Mouse (Mus musculus): Measurements from ENCODE around the gene Bicd2. TPM values are rescaled to one million over a fixed set of nuclear protein-coding genes. Genes with fewer than 3 reads are reported as not detected.

Gene Bicd2
- polyA plus RNA-seq, 1 experiment: 19.4 TPM

DNA sequence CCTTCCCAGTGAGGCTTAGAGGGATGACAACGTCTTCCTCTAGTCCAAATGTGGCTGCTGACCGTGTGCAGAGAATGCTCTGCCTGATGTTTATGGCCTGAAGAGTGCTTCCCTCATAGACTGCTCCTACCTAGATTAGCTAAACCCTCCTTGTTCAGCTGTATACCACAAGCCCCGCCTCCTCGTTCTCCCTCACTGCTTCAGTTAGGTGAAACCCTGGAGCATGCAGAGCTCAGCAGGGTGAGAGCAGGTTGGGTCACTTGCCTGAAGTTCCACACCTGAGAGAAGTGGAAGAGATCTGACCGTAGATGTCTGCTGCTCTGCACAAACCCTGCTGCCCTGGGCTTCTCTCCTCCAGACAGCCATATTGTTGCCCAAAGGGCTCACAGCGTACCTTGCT is 33.3 kb downstream of the Bicd2 start:
- peaks cover 15% of the 10 kb centered on the region; the same call in 1 of the 2 replicates for H3K4me1 ChIP-seq (ENCODE audit: control insufficient read depth, insufficient read depth, insufficient read length)
- 86% methylated on average over 6 of the region's 6 CpGs for WGBS
- TF ChIP-seq CTCF (IDR thresholded peaks at IDR 0.05; ENCODE audit: extremely low read depth, insufficient read depth, insufficient read length, insufficient replicate concordance): no peak
- no peak for TF ChIP-seq POLR2A (IDR thresholded peaks at IDR 0.05; ENCODE audit: low read depth, low read length)
- no peaks in the 10 kb centered on the region for H3K27me3 ChIP-seq (ENCODE audit: control insufficient read depth, insufficient read depth, low read length)
- H3K36me3 ChIP-seq (ENCODE audit: control insufficient read depth, insufficient read depth, low read length): peaks cover 31% of the 10 kb centered on the region
- H3K27ac ChIP-seq (ENCODE audit: insufficient read depth, low read length): no peak overlapping the region
- no peak for DNase-seq (ENCODE audit: low read depth in 1 of 2, low spot score in 2 of 2)
- no peak overlapping the region for H3K4me3 ChIP-seq (ENCODE audit: extremely low read depth, insufficient read depth, insufficient read length)

DNA sequence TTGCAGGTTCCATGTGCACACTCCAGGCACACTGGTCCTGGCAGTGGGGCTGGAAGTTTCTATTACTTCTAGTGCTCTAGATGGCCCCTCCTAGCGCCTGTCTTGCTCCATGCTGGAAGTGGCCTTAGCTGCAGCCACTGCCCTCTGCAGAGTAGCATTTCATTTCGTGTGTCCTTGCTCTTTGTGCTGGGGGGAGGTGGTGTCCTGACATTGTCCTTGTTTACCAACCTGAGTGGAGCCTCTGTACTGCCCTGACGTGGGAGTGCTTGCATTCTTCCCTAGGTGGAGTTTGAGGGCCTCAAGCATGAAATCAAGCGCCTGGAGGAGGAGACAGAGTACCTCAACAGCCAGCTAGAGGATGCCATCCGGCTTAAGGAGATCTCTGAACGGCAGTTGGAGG is 36.2 kb downstream of the Bicd2 start:
- H3K27ac ChIP-seq (ENCODE audit: insufficient read depth, low read length): no peak overlapping the region
- no peak for DNase-seq (ENCODE audit: low read depth in 1 of 2, low spot score in 2 of 2)
- H3K4me1 ChIP-seq (ENCODE audit: control insufficient read depth, insufficient read depth, insufficient read length): peaks cover 2% of the 10 kb centered on the region; the same call in 1 of the 2 replicates
- 88% methylated on average over 6 of the region's 6 CpGs for WGBS
- H3K27me3 ChIP-seq (ENCODE audit: control insufficient read depth, insufficient read depth, low read length): no peaks in the 10 kb centered on the region
- H3K36me3 ChIP-seq (ENCODE audit: control insufficient read depth, insufficient read depth, low read length): peaks cover 43% of the 10 kb centered on the region
- H3K4me3 ChIP-seq (ENCODE audit: extremely low read depth, insufficient read depth, insufficient read length): no peak overlapping the region
- TF ChIP-seq POLR2A (IDR thresholded peaks at IDR 0.05; ENCODE audit: low read depth, low read length) (no peak), CTCF (IDR thresholded peaks at IDR 0.05; ENCODE audit: extremely low read depth, insufficient read depth, insufficient read length, insufficient replicate concordance) (no peak)

GRCm38 (mm10) chr13:49379301-49379700 is 37.9 kb downstream of the Bicd2 start:
- no peaks in the 10 kb centered on the region for H3K27me3 ChIP-seq (ENCODE audit: control insufficient read depth, insufficient read depth, low read length)
- no peak for DNase-seq (ENCODE audit: low read depth in 1 of 2, low spot score in 2 of 2)
- H3K4me1 ChIP-seq (ENCODE audit: control insufficient read depth, insufficient read depth, insufficient read length): no peaks in the 10 kb centered on the region; the same call in 1 of the 2 replicates
- WGBS: 96% methylated on average over 20 of the region's 20 CpGs
- no peak overlapping the region for H3K27ac ChIP-seq (ENCODE audit: insufficient read depth, low read length)
- no peak overlapping the region for H3K4me3 ChIP-seq (ENCODE audit: extremely low read depth, insufficient read depth, insufficient read length)
- H3K36me3 ChIP-seq (ENCODE audit: control insufficient read depth, insufficient read depth, low read length): peaks cover 53% of the 10 kb centered on the region
- no peak for TF ChIP-seq CTCF (IDR thresholded peaks at IDR 0.05; ENCODE audit: extremely low read depth, insufficient read depth, insufficient read length, insufficient replicate concordance)
- TF ChIP-seq POLR2A (IDR thresholded peaks at IDR 0.05; ENCODE audit: low read depth, low read length): no peak

- H3K4me1 ChIP-seq (ENCODE audit: control insufficient read depth, insufficient read depth, insufficient read length): no peaks in the 10 kb centered on the region; the same call in 1 of the 2 replicates
- peak; percentile 47 to 79 for DNase-seq (ENCODE audit: low read depth in 1 of 2, low spot score in 2 of 2)
- TF ChIP-seq CTCF (IDR thresholded peaks at IDR 0.05; ENCODE audit: extremely low read depth, insufficient read depth, insufficient read length, insufficient replicate concordance): peak; percentile 92; the same call in 1 of the 2 replicates
- TF ChIP-seq POLR2A (IDR thresholded peaks at IDR 0.05; ENCODE audit: low read depth, low read length): no peak
- 29% methylated on average over 3 of the region's 3 CpGs for WGBS
- no peak overlapping the region for H3K4me3 ChIP-seq (ENCODE audit: extremely low read depth, insufficient read depth, insufficient read length)
- peaks cover 61% of the 10 kb centered on the region for H3K36me3 ChIP-seq (ENCODE audit: control insufficient read depth, insufficient read depth, low read length)
- no peak overlapping the region; the same call in 1 of the 2 replicates for H3K27ac ChIP-seq (ENCODE audit: insufficient read depth, low read length)
- H3K27me3 ChIP-seq (ENCODE audit: control insufficient read depth, insufficient read depth, low read length): no peaks in the 10 kb centered on the region
These were observed 39.8 kb downstream of the Bicd2 start for GRCm38 (mm10) chr13:49381230-49381629.

GRCm38 (mm10) chr13:49382997-49383396 is 41.6 kb downstream of the Bicd2 start:
- no peak overlapping the region for H3K4me3 ChIP-seq (ENCODE audit: extremely low read depth, insufficient read depth, insufficient read length)
- H3K27me3 ChIP-seq (ENCODE audit: control insufficient read depth, insufficient read depth, low read length): no peaks in the 10 kb centered on the region
- WGBS: 96% methylated on average over 23 of the region's 23 CpGs
- H3K27ac ChIP-seq (ENCODE audit: insufficient read depth, low read length): no peak overlapping the region
- peaks cover 53% of the 10 kb centered on the region for H3K36me3 ChIP-seq (ENCODE audit: control insufficient read depth, insufficient read depth, low read length)
- TF ChIP-seq CTCF (IDR thresholded peaks at IDR 0.05; ENCODE audit: extremely low read depth, insufficient read depth, insufficient read length, insufficient replicate concordance): no peak
- TF ChIP-seq POLR2A (IDR thresholded peaks at IDR 0.05; ENCODE audit: low read depth, low read length): no peak
- H3K4me1 ChIP-seq (ENCODE audit: control insufficient read depth, insufficient read depth, insufficient read length): no peaks in the 10 kb centered on the region; the same call in 1 of the 2 replicates
- DNase-seq (ENCODE audit: low read depth in 1 of 2, low spot score in 2 of 2): no peak

DNA sequence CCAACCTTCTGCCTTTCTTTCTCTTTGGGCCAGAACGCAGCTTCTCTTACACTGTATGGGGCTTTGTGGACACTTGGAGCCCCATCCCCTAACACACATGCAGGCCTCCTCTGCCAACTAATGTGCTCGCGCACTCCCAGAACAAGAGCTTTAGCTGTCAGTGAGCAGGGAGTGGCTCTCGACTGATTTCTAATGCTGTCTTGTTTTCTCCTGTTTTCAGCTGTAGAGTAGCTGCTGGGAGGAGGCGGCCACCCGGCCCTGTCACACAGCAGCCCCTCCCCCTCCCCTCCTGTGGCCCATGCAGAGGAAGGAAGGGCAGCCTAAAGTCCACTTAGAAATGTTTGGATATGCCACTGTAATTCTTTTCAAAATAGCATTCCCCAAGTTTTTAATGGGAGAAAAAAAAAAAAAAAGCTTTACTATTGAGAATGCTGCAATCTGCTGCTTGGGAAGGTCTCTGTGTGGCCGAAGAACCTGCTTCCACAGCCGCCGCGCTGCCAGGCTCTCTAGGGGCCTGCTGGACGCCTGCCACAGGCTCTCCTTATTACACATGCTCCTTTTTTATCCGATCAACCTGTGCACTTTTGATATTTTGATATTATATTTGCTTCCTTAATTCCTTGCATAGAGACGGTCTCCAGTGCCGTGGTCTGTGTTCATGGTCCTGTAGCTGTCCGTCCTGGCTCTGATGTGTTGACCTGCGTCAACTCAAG is 43.5 kb downstream of the Bicd2 start:
- no peaks in the 10 kb centered on the region for H3K27me3 ChIP-seq (ENCODE audit: control insufficient read depth, insufficient read depth, low read length)
- WGBS: 92% methylated on average over 16 of the region's 16 CpGs
- no peak for DNase-seq (ENCODE audit: low read depth in 1 of 2, low spot score in 2 of 2)
- H3K4me3 ChIP-seq (ENCODE audit: extremely low read depth, insufficient read depth, insufficient read length): no peak overlapping the region
- peaks cover 35% of the 10 kb centered on the region for H3K36me3 ChIP-seq (ENCODE audit: control insufficient read depth, insufficient read depth, low read length)
- H3K27ac ChIP-seq (ENCODE audit: insufficient read depth, low read length): no peak overlapping the region
- TF ChIP-seq POLR2A (IDR thresholded peaks at IDR 0.05; ENCODE audit: low read depth, low read length): no peak
- no peak for TF ChIP-seq CTCF (IDR thresholded peaks at IDR 0.05; ENCODE audit: extremely low read depth, insufficient read depth, insufficient read length, insufficient replicate concordance)
- H3K4me1 ChIP-seq (ENCODE audit: control insufficient read depth, insufficient read depth, insufficient read length): no peaks in the 10 kb centered on the region; the same call in 1 of the 2 replicates

- 98% methylated on average over 2 of the region's 2 CpGs for WGBS
- Histone ChIP-seq H3K27ac (ENCODE audit: insufficient read depth, low read length) (no peak overlapping the region), H3K27me3 (ENCODE audit: control insufficient read depth, insufficient read depth, low read length) (no peaks in the 10 kb centered on the region), H3K36me3 (ENCODE audit: control insufficient read depth, insufficient read depth, low read length) (peaks cover 4% of the 10 kb centered on the region), H3K4me1 (ENCODE audit: control insufficient read depth, insufficient read depth, insufficient read length) (no peaks in the 10 kb centered on the region), H3K4me3 (ENCODE audit: extremely low read depth, insufficient read depth, insufficient read length) (no peak overlapping the region)
- TF ChIP-seq POLR2A (IDR thresholded peaks at IDR 0.05; ENCODE audit: low read depth, low read length) (no peak), CTCF (IDR thresholded peaks at IDR 0.05; ENCODE audit: extremely low read depth, insufficient read depth, insufficient read length, insufficient replicate concordance) (no peak)
- DNase-seq (ENCODE audit: low read depth in 1 of 2, low spot score in 2 of 2): no peak
These were observed 50.0 kb downstream of the Bicd2 start for GRCm38 (mm10) chr13:49391374-49391773.
